In the genomic region with DNA sequence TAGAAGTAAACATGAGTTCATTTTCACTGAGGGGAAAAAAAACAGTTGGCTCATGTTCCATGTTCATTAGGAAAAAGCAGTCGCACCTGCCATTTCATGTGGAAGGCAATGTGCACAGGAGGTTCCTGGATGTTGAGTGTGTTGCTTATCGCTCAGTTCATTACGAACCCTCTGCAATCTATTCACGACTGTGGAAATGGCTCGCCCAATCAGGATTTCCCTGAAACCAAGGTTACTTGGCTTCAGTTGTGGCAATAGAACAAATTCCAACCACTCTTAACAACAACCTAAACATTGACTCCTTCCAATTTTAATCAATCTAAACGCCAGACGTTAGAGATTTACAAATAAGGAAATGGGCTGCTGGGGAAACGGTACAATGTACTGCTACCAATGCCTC, we compare ENCODE assay signal across 16 mouse cellular contexts.
DNase-seq lines count a peak whose midpoint lies in the region; ATAC-seq and TF ChIP-seq lines count a peak whose summit lies in the region.
"Had no signal": no experiment of that assay in that cellular context is flagged by ENCODE, and none has a peak within 500 bp of the region (broad histone marks: within the 10 kb centered on the region; RNA-seq: fewer than 3 reads in every experiment).

No protein-coding gene starts in this region.

- peak; percentile 40 to 41 for DNase-seq in cerebellum, postnatal 10 days
- no peak for DNase-seq in cerebellum, adult 9-10 months
- peak; percentile 9 for DNase-seq in heart, adult 8-10 months (ENCODE audit: low spot score)
- no peak for DNase-seq in heart, adult 9 months (ENCODE audit: low spot score in 2 of 2)
- DNase-seq in midbrain, postnatal 0 days (ENCODE audit: low spot score): peak; percentile 49
- DNase-seq in midbrain, embryonic 11.5 days (ENCODE audit: low spot score, missing footprints): no peak
- DNase-seq in stomach, postnatal 0 days (ENCODE audit: low spot score): no peak
- no peak for DNase-seq in kidney, postnatal 4 days
- DNase-seq: cerebellum, adult 11 months; gastrocnemius, postnatal 10 days; layer of hippocampus, adult 9-11 months; thymus, postnatal 4 days had no signal

- H3K9ac ChIP-seq in midbrain, postnatal 0 days (replicated peaks; ENCODE audit: low read length, poor library complexity, severe bottlenecking): no peak overlapping the region
- no peak overlapping the region for H3K9ac ChIP-seq in midbrain, embryonic 11.5 days (ENCODE audit: low read length)
- H3K9ac ChIP-seq in stomach, postnatal 0 days (ENCODE audit: low read length): no peak overlapping the region
- H3K9ac ChIP-seq: embryonic facial prominence, embryonic 12.5 days; midbrain, embryonic 13.5 days had no signal

- TF ChIP-seq CTCF in midbrain, postnatal 0 days (IDR thresholded peaks at IDR 0.05): no peak
- TF ChIP-seq CTCF in stomach, postnatal 0 days (IDR thresholded peaks at IDR 0.05; ENCODE audit: low read depth): no peak

- no peaks in the 10 kb centered on the region for H3K4me1 ChIP-seq in midbrain, postnatal 0 days (ENCODE audit: insufficient read depth, low read length)
- no peaks in the 10 kb centered on the region for H3K4me1 ChIP-seq in midbrain, embryonic 11.5 days (ENCODE audit: control insufficient read depth, insufficient read depth, low read length)
- H3K4me1 ChIP-seq in stomach, postnatal 0 days (replicated peaks; ENCODE audit: control insufficient read depth, insufficient read depth): no peaks in the 10 kb centered on the region
- H3K4me1 ChIP-seq: midbrain, embryonic 13.5 days had no signal

- WGBS in midbrain, postnatal 0 days: 85% methylated on average over 8 of the region's 8 CpGs
- 86% methylated on average over 8 of the region's 8 CpGs for WGBS in midbrain, embryonic 11.5 days
- WGBS in stomach, postnatal 0 days: 59% methylated on average over 8 of the region's 8 CpGs

- no peak overlapping the region for H3K4me2 ChIP-seq in midbrain, postnatal 0 days (ENCODE audit: low read depth, low read length, poor library complexity, severe bottlenecking)
- H3K4me2 ChIP-seq in midbrain, embryonic 11.5 days: no peak overlapping the region
- H3K4me2 ChIP-seq in stomach, postnatal 0 days (replicated peaks; ENCODE audit: low read depth): no peak overlapping the region
- H3K4me2 ChIP-seq: embryonic facial prominence, embryonic 12.5 days; midbrain, embryonic 13.5 days had no signal

- H3K27ac ChIP-seq in midbrain, postnatal 0 days (ENCODE audit: low read depth, low read length): no peak overlapping the region
- H3K27ac ChIP-seq in midbrain, embryonic 11.5 days (ENCODE audit: low read depth, low read length): no peak overlapping the region
- H3K27ac ChIP-seq in stomach, postnatal 0 days (replicated peaks): no peak overlapping the region
- H3K27ac ChIP-seq: embryonic facial prominence, embryonic 12.5 days; macrophage; midbrain, embryonic 13.5 days had no signal

- H3K4me3 ChIP-seq in midbrain, postnatal 0 days (ENCODE audit: low read depth, low read length): no peak overlapping the region
- no peak overlapping the region for H3K4me3 ChIP-seq in midbrain, embryonic 11.5 days (ENCODE audit: low read depth, low read length)
- no peak overlapping the region for H3K4me3 ChIP-seq in stomach, postnatal 0 days (ENCODE audit: low read depth, low read length)
- H3K4me3 ChIP-seq: embryonic facial prominence, embryonic 12.5 days; midbrain, embryonic 13.5 days had no signal

- TF ChIP-seq EP300 in stomach, postnatal 0 days (optimal IDR thresholded peaks at IDR 0.05): no peak

- ATAC-seq in midbrain, postnatal 0 days (ENCODE audit: low FRiP score): no peak
- ATAC-seq in midbrain, embryonic 11.5 days (ENCODE audit: low FRiP score): no peak
- peak; percentile 64 for ATAC-seq in stomach, postnatal 0 days (ENCODE audit: low FRiP score, low TSS enrichment)
- ATAC-seq: midbrain, embryonic 13.5 days had no signal

- no peaks in the 10 kb centered on the region for H3K36me3 ChIP-seq in midbrain, postnatal 0 days (ENCODE audit: insufficient read depth, low read length)
- no peaks in the 10 kb centered on the region for H3K36me3 ChIP-seq in midbrain, embryonic 11.5 days (ENCODE audit: control insufficient read depth, insufficient read depth, low read length)
- no peaks in the 10 kb centered on the region for H3K36me3 ChIP-seq in stomach, postnatal 0 days (ENCODE audit: control insufficient read depth, insufficient read depth, low read length)
- H3K36me3 ChIP-seq: embryonic facial prominence, embryonic 12.5 days; midbrain, embryonic 13.5 days had no signal

- H3K9me3 ChIP-seq in midbrain, postnatal 0 days (ENCODE audit: low read length): no peaks in the 10 kb centered on the region
- H3K9me3 ChIP-seq in midbrain, embryonic 11.5 days (ENCODE audit: control insufficient read depth, low read length): no peaks in the 10 kb centered on the region
- no peaks in the 10 kb centered on the region for H3K9me3 ChIP-seq in stomach, postnatal 0 days (ENCODE audit: control insufficient read depth, low read length)
- H3K9me3 ChIP-seq: embryonic facial prominence, embryonic 12.5 days; midbrain, embryonic 13.5 days had no signal

- H3K27me3 ChIP-seq in midbrain, postnatal 0 days (ENCODE audit: insufficient read depth, low read length): no peaks in the 10 kb centered on the region
- no peaks in the 10 kb centered on the region for H3K27me3 ChIP-seq in midbrain, embryonic 11.5 days (ENCODE audit: control insufficient read depth, insufficient read depth, low read length)
- H3K27me3 ChIP-seq in stomach, postnatal 0 days (ENCODE audit: control insufficient read depth, insufficient read depth, low read length): no peaks in the 10 kb centered on the region
- H3K27me3 ChIP-seq: CH12.LX; embryonic facial prominence, embryonic 12.5 days; midbrain, embryonic 13.5 days had no signal

Comparison
In these comparisons a context has a peak if more than half of its experiments do, and no peak if none do; other contexts are left out.
1. DNase-seq: peak in cerebellum, postnatal 10 days (2 of 2), heart, adult 8-10 months (single experiment) and midbrain, postnatal 0 days (single experiment); none in cerebellum, adult 9-10 months (single experiment), heart, adult 9 months (0 of 2), midbrain, embryonic 11.5 days (single experiment), stomach, postnatal 0 days (single experiment) and kidney, postnatal 4 days (0 of 2).